9 mouse cellular contexts compared by ENCODE assay signal in genomic region chr1:129244292-129244691, GRCm38 (mm10). TPM values are rescaled to one million over a fixed set of nuclear protein-coding genes. Genes with fewer than 3 reads are reported as not detected.
A peak's percentile ranks its signal among the peaks of the same experiment; 100 is the strongest.
DNase-seq lines count a peak whose midpoint lies in the region; ATAC-seq lines count a peak whose summit lies in the region.
"Had no signal": no experiment of that assay in that cellular context is flagged by ENCODE, and none has a peak within 500 bp of the region (broad histone marks: within the 10 kb centered on the region; RNA-seq: fewer than 3 reads in every experiment).

No protein-coding gene starts in this region.

- no peaks in the 10 kb centered on the region for H3K4me1 ChIP-seq in forebrain, embryonic 12.5 days
- no peaks in the 10 kb centered on the region for H3K4me1 ChIP-seq in neural tube, embryonic 11.5 days (ENCODE audit: control insufficient read depth, insufficient read depth, low read length)

- ATAC-seq in forebrain, embryonic 12.5 days (ENCODE audit: low FRiP score), result peak; percentile 80
- peak; percentile 69; the same call in 1 of the 2 replicates for ATAC-seq in neural tube, embryonic 11.5 days (ENCODE audit: insufficient read depth, low FRiP score, low TSS enrichment)

- no peak overlapping the region for H3K9ac ChIP-seq in forebrain, embryonic 12.5 days
- no peak overlapping the region for H3K9ac ChIP-seq in neural tube, embryonic 11.5 days (ENCODE audit: low read length)

- no peaks in the 10 kb centered on the region for H3K27me3 ChIP-seq in forebrain, embryonic 12.5 days
- H3K27me3 ChIP-seq in neural tube, embryonic 11.5 days (ENCODE audit: control insufficient read depth, insufficient read depth, low read length), result no peaks in the 10 kb centered on the region

- H3K27ac ChIP-seq in forebrain, embryonic 12.5 days, result no peak overlapping the region
- no peak overlapping the region for H3K27ac ChIP-seq in neural tube, embryonic 11.5 days (ENCODE audit: low read depth, low read length)

- WGBS in forebrain, embryonic 12.5 days, result 57% methylated on average over 3 of the region's 3 CpGs
- WGBS in neural tube, embryonic 11.5 days, result 58% methylated on average over 3 of the region's 3 CpGs

- H3K4me3 ChIP-seq in forebrain, embryonic 12.5 days (replicated peaks), result no peak overlapping the region
- no peak overlapping the region for H3K4me3 ChIP-seq in neural tube, embryonic 11.5 days (ENCODE audit: low read depth, low read length)

- no peaks in the 10 kb centered on the region for H3K9me3 ChIP-seq in forebrain, embryonic 12.5 days
- no peaks in the 10 kb centered on the region for H3K9me3 ChIP-seq in neural tube, embryonic 11.5 days (ENCODE audit: control insufficient read depth, low read length)

- H3K36me3 ChIP-seq in forebrain, embryonic 12.5 days (replicated peaks), result no peaks in the 10 kb centered on the region
- no peaks in the 10 kb centered on the region for H3K36me3 ChIP-seq in neural tube, embryonic 11.5 days (ENCODE audit: control insufficient read depth, insufficient read depth, low read length)

- H3K4me2 ChIP-seq in forebrain, embryonic 12.5 days, result no peak overlapping the region
- no peak overlapping the region for H3K4me2 ChIP-seq in neural tube, embryonic 11.5 days (ENCODE audit: low read depth)

- DNase-seq in left cerebral cortex, adult 11 months (ENCODE audit: low spot score), result peak; percentile 9
- DNase-seq in left cerebral cortex, adult 8-10 months (ENCODE audit: low spot score in 2 of 2), result no peak
- DNase-seq in Muller cell, postnatal 12 days (ENCODE audit: inconsistent ontology term), result peak; percentile 15
- peak; percentile 34 to 53 for DNase-seq in kidney, postnatal 25 days
- DNase-seq in neural tube, embryonic 11.5 days (ENCODE audit: low spot score), result peak; percentile 11
- DNase-seq in urinary bladder, postnatal 10 days (ENCODE audit: low spot score), result no peak
- DNase-seq in cerebellum, adult 9-10 months, result no peak

RNA-seq across cellular contexts. Expression of gene Thsd7b, which starts 28.8 kb away (rescaled TPM):
- total RNA-seq in left cerebral cortex, adult 8-10 months (2022), result 1 to 10 TPM; 7.2 to 8.1 (median 7.6) TPM
- 6.6 and 7.7 TPM in 2 replicates for polyA plus RNA-seq in forebrain, embryonic 12.5 days (2016; fragmentation: Nextera tagmentation; extraction: Ambion mirVana)
- 14.5 and 19.6 TPM in 2 replicates for polyA plus RNA-seq in neural tube, embryonic 11.5 days (2014; fragmentation: Nextera tagmentation; extraction: Ambion mirVana)
- total RNA-seq: hematopoietic stem cell, adult 5-6 weeks had no signal

Comparison
In these comparisons a context has a peak if more than half of its experiments do, and no peak if none do; other contexts are left out.
1. DNase-seq: peak in left cerebral cortex, adult 11 months (single experiment), Muller cell, postnatal 12 days (single experiment), kidney, postnatal 25 days (2 of 2) and neural tube, embryonic 11.5 days (single experiment); none in left cerebral cortex, adult 8-10 months (0 of 2), urinary bladder, postnatal 10 days (single experiment) and cerebellum, adult 9-10 months (single experiment).